Mouse (Mus musculus) CD4-positive, CD25-positive, alpha-beta regulatory T cell, adult 9 weeks (primary cell): ENCODE data around the gene Gm21750. TPM values are rescaled to one million over a fixed set of nuclear protein-coding genes. Genes with fewer than 3 reads are reported as not detected.

Experiments used
- polyA plus RNA-seq: library from polyadenylated mRNA; unstranded; fragments of 100-300 nt; shearing (Covaris generic); gene quantifications from one replicate; pipeline ENCODE4 v1.2.1, GENCODE M21; 2017

The Gm21750 gene
- not detected for polyA plus RNA-seq

GRCm38 (mm10) chr14:73660925-73661324 is at the start of gene Gm21750:
Gene Gm21750 (plus strand): TSS chr14:73661225.

Other genes with a start within 250 kb of the Gm21750 start
- gene Med4, start 151.2 kb upstream of the Gm21750 start, polyA plus RNA-seq, result 90.3 TPM
- gene Sucla2, start 135.9 kb upstream of the Gm21750 start, polyA plus RNA-seq, result 74.5 TPM
- gene Nudt15, start 113.0 kb upstream of the Gm21750 start, polyA plus RNA-seq, result 7.8 TPM